Mouse (Mus musculus) urinary bladder, adult 18-20 months (tissue): Measurements from ENCODE around the gene Bcr.

Experiments
- DNase-seq, 2 experiments: peaks; one replicate each; pipeline ENCODE4 v3.0.0; 2022; ENCODE audit warnings: low spot score in 2 of 2, mixed read lengths in 2 of 2

The Bcr gene

GRCm38 (mm10) chr10:75094338-75094737, 33.9 kb downstream of the Bcr start:
- no peak for DNase-seq

GRCm38 (mm10) chr10:75095216-75095615, 34.8 kb downstream of the Bcr start:
- DNase-seq = no peak

- no peak for DNase-seq
These were observed 38.2 kb downstream of the Bcr start for GRCm38 (mm10) chr10:75098446-75099183.

- DNase-seq = no peak
These were observed 39.9 kb downstream of the Bcr start for GRCm38 (mm10) chr10:75100298-75100697.

- no peak for DNase-seq
These were observed 43.1 kb downstream of the Bcr start for GRCm38 (mm10) chr10:75103502-75103901.

- DNase-seq = peak in 1 of 2 experiments; percentile 46
These were observed 44.1 kb downstream of the Bcr start for GRCm38 (mm10) chr10:75104191-75105098.

- DNase-seq = peak in 1 of 2 experiments; percentile 66
These were observed 44.7 kb downstream of the Bcr start for GRCm38 (mm10) chr10:75105099-75105461.

GRCm38 (mm10) chr10:75105687-75106086, 45.3 kb downstream of the Bcr start:
- no peak for DNase-seq

GRCm38 (mm10) chr10:75106940-75107381, 46.6 kb downstream of the Bcr start:
- DNase-seq = no peak

- no peak for DNase-seq
These were observed 47.7 kb downstream of the Bcr start for GRCm38 (mm10) chr10:75108092-75108491.

- DNase-seq = no peak
These were observed 51.2 kb downstream of the Bcr start for GRCm38 (mm10) chr10:75111446-75112201.

- DNase-seq = no peak
These were observed 52.0 kb downstream of the Bcr start for GRCm38 (mm10) chr10:75112405-75112804.

GRCm38 (mm10) chr10:75113620-75114019, 53.2 kb downstream of the Bcr start:
- DNase-seq = no peak

GRCm38 (mm10) chr10:75115240-75115639, 54.8 kb downstream of the Bcr start:
- DNase-seq = peak in 1 of 2 experiments; percentile 33

GRCm38 (mm10) chr10:75116842-75117457, 56.6 kb downstream of the Bcr start:
- DNase-seq = no peak

- no peak for DNase-seq
These were observed 58.1 kb downstream of the Bcr start for GRCm38 (mm10) chr10:75118444-75118843.

- no peak for DNase-seq
These were observed 59.0 kb downstream of the Bcr start for GRCm38 (mm10) chr10:75119396-75119795.

- no peak for DNase-seq
These were observed 59.8 kb downstream of the Bcr start for GRCm38 (mm10) chr10:75120176-75120575.

- DNase-seq = no peak
These were observed 60.6 kb downstream of the Bcr start for GRCm38 (mm10) chr10:75121028-75121427.

- no peak for DNase-seq
These were observed 65.2 kb downstream of the Bcr start for GRCm38 (mm10) chr10:75125577-75125976.

- DNase-seq = peak; percentile 69 to 86
These were observed 68.9 kb downstream of the Bcr start for GRCm38 (mm10) chr10:75129283-75129710.
